Mouse (Mus musculus) activated CD4-positive, CD25-positive, alpha-beta regulatory T cell, adult 9 weeks (primary cell): ENCODE measurements around the gene Casr. TPM values are rescaled to one million over a fixed set of nuclear protein-coding genes. Genes with fewer than 3 reads are reported as not detected.

Source experiments
- polyA plus RNA-seq: library from polyadenylated mRNA; unstranded; fragments of 100-300 nt; shearing (Covaris generic); gene quantifications from one replicate; pipeline ENCODE4 v1.2.1, GENCODE M21; 2017

Casr gene
- polyA plus RNA-seq, result not detected

DNA sequence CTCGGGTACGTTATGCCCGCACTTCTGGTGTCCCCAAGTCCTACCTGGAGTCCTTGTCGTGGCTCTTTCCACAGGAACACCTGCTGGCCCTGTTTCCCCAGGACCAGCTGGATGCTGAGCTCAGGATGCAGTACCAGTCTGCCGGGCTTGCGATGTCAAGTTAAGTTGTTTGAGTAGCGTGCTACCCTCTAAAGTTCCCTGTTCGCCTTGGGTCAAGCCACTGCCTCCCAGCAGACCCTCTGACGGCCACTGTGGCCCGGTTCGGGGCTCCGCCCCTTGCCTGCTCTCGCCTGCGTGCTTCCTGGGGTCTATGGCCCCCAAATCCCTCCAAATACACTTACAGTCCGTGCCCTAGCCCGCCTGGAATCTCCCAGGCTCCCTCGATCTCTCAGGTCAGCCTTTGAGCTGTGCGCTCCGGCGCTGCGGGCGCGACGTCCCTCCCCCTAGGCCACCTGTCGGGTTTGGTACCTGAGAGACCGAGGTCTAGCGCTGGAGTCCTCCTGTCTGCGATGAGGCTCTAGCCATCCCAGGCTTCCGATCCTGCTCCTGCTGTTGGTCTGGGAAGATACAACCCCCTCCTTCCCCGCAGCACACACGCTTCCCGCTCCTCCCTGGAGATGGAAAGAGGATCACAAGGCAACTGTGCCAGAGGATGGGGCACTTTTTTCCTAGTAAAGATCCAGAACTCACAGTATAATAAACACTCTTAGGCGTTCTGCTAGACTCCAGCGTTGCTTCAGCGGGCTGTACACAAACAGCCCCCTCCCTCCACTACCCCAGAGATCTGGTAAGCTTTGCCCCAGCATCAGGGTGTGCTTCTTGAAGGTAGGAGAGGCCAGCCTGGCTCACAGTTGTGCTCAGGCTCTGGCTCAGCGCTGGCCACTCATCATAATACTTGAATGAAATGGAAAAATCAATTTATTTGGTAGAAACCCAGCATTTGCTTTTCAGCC, at the start of gene Casr:
Casr (minus strand) TSS at position 756 of the 953 bp plus-strand sequence.

DNA sequence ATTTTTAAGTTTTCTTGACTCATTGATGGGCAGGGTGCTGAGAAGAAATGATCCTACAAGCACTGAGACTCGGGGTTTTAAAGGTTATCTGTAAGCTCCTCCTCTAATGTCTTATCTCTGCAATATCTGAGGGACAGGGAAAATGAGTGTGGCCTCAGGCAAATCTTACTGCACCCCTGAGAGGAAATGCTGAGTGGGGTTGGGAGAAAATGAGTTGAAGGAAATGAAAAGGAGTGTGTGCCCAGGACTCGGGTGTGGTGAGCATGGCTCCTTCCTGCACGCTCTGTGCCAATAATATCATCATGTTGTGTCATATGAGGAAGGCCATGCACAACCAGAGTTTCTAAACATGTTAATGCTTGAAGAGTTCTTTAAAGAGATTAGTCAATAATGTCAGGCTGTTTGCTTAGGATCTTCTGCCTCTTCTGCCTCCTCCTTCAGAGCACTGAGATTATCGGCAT, 106.6 kb downstream of the Casr start, which contains the start of gene Stfa3:
Stfa3 (minus strand) TSS at position 51 of the 461 bp plus-strand sequence.

Other genes with a start within 250 kb of the Casr start
- not detected for gene BC117090, start 227.8 kb downstream of the Casr start, polyA plus RNA-seq
- gene BC100530, start 194.4 kb downstream of the Casr start, polyA plus RNA-seq, result not detected
- not detected for gene Stfa2, start 153.7 kb downstream of the Casr start, polyA plus RNA-seq
- gene Stfa3, start 106.7 kb downstream of the Casr start, polyA plus RNA-seq, result not detected
- gene Cd86, start 103.9 kb upstream of the Casr start, polyA plus RNA-seq, result 56.2 TPM
- 11.0 TPM for gene Ildr1, start 131.8 kb upstream of the Casr start, polyA plus RNA-seq
- 3.3 TPM for gene Slc15a2, start 222.8 kb upstream of the Casr start, polyA plus RNA-seq